In genomic region chr14:74640819-74641381, GRCm38 (mm10) we compare ENCODE assay signal across 8 mouse cellular contexts. TPM values are rescaled to one million over a fixed set of nuclear protein-coding genes. Genes with fewer than 3 reads are reported as not detected.
DNase-seq lines count a peak whose midpoint lies in the region; ATAC-seq and TF ChIP-seq lines count a peak whose summit lies in the region.

Gene Htr2a (plus strand): TSS chr14:74640840.

- no peaks in the 10 kb centered on the region; the same call in 1 of the 2 replicates for H3K4me1 ChIP-seq in lung, embryonic 14.5 days (ENCODE audit: insufficient read depth)
- H3K4me1 ChIP-seq in cortical plate, adult 2 months (ENCODE audit: control insufficient read depth, insufficient read depth, low read length) = no peaks in the 10 kb centered on the region
- peaks cover 11% of the 10 kb centered on the region; the same call in 1 of the 2 replicates for H3K4me1 ChIP-seq in midbrain, embryonic 16.5 days (ENCODE audit: control insufficient read depth, insufficient read depth, low read length)

- H3K4me3 ChIP-seq in lung, embryonic 14.5 days (ENCODE audit: low read depth, low read length) = peak within 1 kb of the TSS; percentile 39
- H3K4me3 ChIP-seq in cortical plate, adult 2 months (ENCODE audit: insufficient read depth, low read length) = peak within 1 kb of the TSS; percentile 38
- H3K4me3 ChIP-seq in midbrain, embryonic 16.5 days (ENCODE audit: low read depth, low read length) = peak within 1 kb of the TSS; percentile 44

- TF ChIP-seq CTCF in lung, embryonic 14.5 days (IDR thresholded peaks at IDR 0.05; ENCODE audit: low read depth) = peak; percentile 29; the same call in 1 of the 2 replicates
- no peak for TF ChIP-seq CTCF in cortical plate, adult 2 months (IDR thresholded peaks at IDR 0.05; ENCODE audit: extremely low read depth, insufficient read depth, low read length)

- DNase-seq in lung, embryonic 14.5 days = peak; percentile 74
- no peak for DNase-seq in lung, postnatal 14 days
- DNase-seq in frontal cortex, adult 2 months (ENCODE audit: extremely low spot score in 1 of 2, low spot score in 1 of 2) = no peak
- peak in 1 of 2 experiments; percentile 49 for DNase-seq in left cerebral cortex, postnatal 25 days (ENCODE audit: low spot score in 2 of 2)
- no peak for DNase-seq in spleen, adult 18-20 months
- DNase-seq in thymus, postnatal 36 days = no peak

- H3K4me2 ChIP-seq in lung, embryonic 14.5 days = peak within 1 kb of the TSS; percentile 72
- H3K4me2 ChIP-seq in midbrain, embryonic 16.5 days (ENCODE audit: low read length) = peak within 1 kb of the TSS; percentile 89

- no peak within 1 kb of the TSS for H3K27ac ChIP-seq in lung, embryonic 14.5 days (ENCODE audit: low read depth)
- H3K27ac ChIP-seq in cortical plate, adult 2 months (ENCODE audit: insufficient read depth, low read length) = 0 out of 2 replicates have a peak within 1 kb of the TSS, but pooled peaks have one; percentile 2
- peak within 1 kb of the TSS; percentile 56; the same call in 1 of the 2 replicates for H3K27ac ChIP-seq in midbrain, embryonic 16.5 days (ENCODE audit: low read length)

- 0 out of 2 replicates have a peak, but pooled peaks cover 8% of the 10 kb centered on the region for H3K27me3 ChIP-seq in lung, embryonic 14.5 days (ENCODE audit: insufficient read depth, low read length)
- H3K27me3 ChIP-seq in midbrain, embryonic 16.5 days (ENCODE audit: control insufficient read depth, insufficient read depth, low read depth, low read length) = no peaks in the 10 kb centered on the region

- no peaks in the 10 kb centered on the region for H3K36me3 ChIP-seq in lung, embryonic 14.5 days (ENCODE audit: insufficient read depth)
- H3K36me3 ChIP-seq in midbrain, embryonic 16.5 days (ENCODE audit: control insufficient read depth, insufficient read depth, low read length) = no peaks in the 10 kb centered on the region

- TF ChIP-seq POLR2A in cortical plate, adult 2 months (IDR thresholded peaks at IDR 0.05; ENCODE audit: extremely low read depth, insufficient read depth, low read length) = 0 out of 2 replicates have a peak, but pooled peaks have one; percentile 51

- ATAC-seq in lung, embryonic 14.5 days (ENCODE audit: insufficient read depth) = peak; percentile 65
- peak; percentile 73 for ATAC-seq in midbrain, embryonic 16.5 days

- peak within 1 kb of the TSS; percentile 39 for H3K9ac ChIP-seq in lung, embryonic 14.5 days
- peak within 1 kb of the TSS; percentile 42 for H3K9ac ChIP-seq in midbrain, embryonic 16.5 days (ENCODE audit: low read depth, low read length)

- intact Hi-C loops in left cerebral cortex, postnatal 25 days (cut with DNase I) = loop anchor here (5.0 to 10.0 kb wide), 6 partner anchors 386 to 939 kb away; no protein-coding TSS in a partner anchor

- WGBS in lung, embryonic 14.5 days = 1% methylated on average over 20 of the region's 20 CpGs
- under 1% methylated on average over 20 of the region's 20 CpGs for WGBS in midbrain, embryonic 16.5 days

- no peaks in the 10 kb centered on the region for H3K9me3 ChIP-seq in lung, embryonic 14.5 days (ENCODE audit: low read depth, low read length)
- no peaks in the 10 kb centered on the region for H3K9me3 ChIP-seq in midbrain, embryonic 16.5 days (replicated peaks; ENCODE audit: control insufficient read depth, low read length, poor library complexity, severe bottlenecking)

RNA-seq across cellular contexts. Expression of gene Htr2a, which starts in this region (rescaled TPM):
- 0.74 and 0.92 TPM in 2 replicates for polyA plus RNA-seq in lung, embryonic 14.5 days (2014; fragmentation: Nextera tagmentation; extraction: Ambion mirVana)
- 9.8 and 10.4 TPM in 2 replicates for polyA plus RNA-seq in cortical plate, adult 2 months (2012; rRNA removed)
- 12.7 and 14.3 TPM in 2 replicates for polyA plus RNA-seq in frontal cortex, adult 2 months (2012; rRNA removed)
- total RNA-seq in left cerebral cortex, postnatal 25 days (2021) = 10 to 100 TPM; 29.8 to 30.2 TPM
- 2.5 and 3.5 TPM in 2 replicates for polyA plus RNA-seq in midbrain, embryonic 16.5 days (2015; fragmentation: Nextera tagmentation; extraction: Ambion mirVana)

Comparison
In these comparisons a context has a peak if more than half of its experiments do, and no peak if none do; other contexts are left out.
1. Peak in DNase-seq, ATAC-seq, H3K4me3 ChIP-seq, H3K9ac ChIP-seq and H3K4me2 ChIP-seq in lung, embryonic 14.5 days; RNA of the gene not detected or under 1 TPM.